Mouse (Mus musculus): Measurements from ENCODE around the gene Zkscan17. TPM values are rescaled to one million over a fixed set of nuclear protein-coding genes. Genes with fewer than 3 reads are reported as not detected.

Zkscan17 gene
- polyA plus RNA-seq, 1 experiment: 8.9 TPM

- no peak for DNase-seq (ENCODE audit: extremely low spot score in 1 of 2, low spot score in 1 of 2)
These were observed 6.6 kb downstream of the Zkscan17 start for GRCm38 (mm10) chr11:59519741-59520495.

- no peak for DNase-seq (ENCODE audit: extremely low spot score in 1 of 2, low spot score in 1 of 2)
These were observed 8.3 kb downstream of the Zkscan17 start for GRCm38 (mm10) chr11:59518226-59518625.

- DNase-seq (ENCODE audit: extremely low spot score in 1 of 2, low spot score in 1 of 2): no peak
These were observed 9.1 kb downstream of the Zkscan17 start for GRCm38 (mm10) chr11:59517441-59517840.

- DNase-seq (ENCODE audit: extremely low spot score in 1 of 2, low spot score in 1 of 2): no peak
These were observed 11.8 kb downstream of the Zkscan17 start for GRCm38 (mm10) chr11:59514789-59515188.

- DNase-seq (ENCODE audit: extremely low spot score in 1 of 2, low spot score in 1 of 2): no peak
These were observed 12.2 kb downstream of the Zkscan17 start for GRCm38 (mm10) chr11:59514381-59514780.

- DNase-seq (ENCODE audit: extremely low spot score in 1 of 2, low spot score in 1 of 2): no peak
These were observed 13.0 kb downstream of the Zkscan17 start for GRCm38 (mm10) chr11:59513556-59513955.

GRCm38 (mm10) chr11:59512733-59513132, 13.8 kb downstream of the Zkscan17 start:
- no peak for DNase-seq (ENCODE audit: extremely low spot score in 1 of 2, low spot score in 1 of 2)

- no peak for DNase-seq (ENCODE audit: extremely low spot score in 1 of 2, low spot score in 1 of 2)
These were observed 15.0 kb downstream of the Zkscan17 start for GRCm38 (mm10) chr11:59511558-59511957.

- DNase-seq (ENCODE audit: extremely low spot score in 1 of 2, low spot score in 1 of 2): no peak
These were observed 19.9 kb downstream of the Zkscan17 start for GRCm38 (mm10) chr11:59506713-59507074.

- DNase-seq (ENCODE audit: extremely low spot score in 1 of 2, low spot score in 1 of 2): peak in 1 of 2 experiments; percentile 77
These were observed 20.5 kb downstream of the Zkscan17 start for GRCm38 (mm10) chr11:59505839-59506712.

- peak; percentile 48 to 73 for DNase-seq (ENCODE audit: extremely low spot score in 1 of 2, low spot score in 1 of 2)
These were observed 21.2 kb downstream of the Zkscan17 start for GRCm38 (mm10) chr11:59505351-59505838.

- DNase-seq (ENCODE audit: extremely low spot score in 1 of 2, low spot score in 1 of 2): no peak
These were observed 24.4 kb downstream of the Zkscan17 start for GRCm38 (mm10) chr11:59501978-59502700.

- DNase-seq (ENCODE audit: extremely low spot score in 1 of 2, low spot score in 1 of 2): no peak
These were observed 28.8 kb downstream of the Zkscan17 start for GRCm38 (mm10) chr11:59497747-59498146.

GRCm38 (mm10) chr11:59496672-59497310, 29.8 kb downstream of the Zkscan17 start:
- DNase-seq (ENCODE audit: extremely low spot score in 1 of 2, low spot score in 1 of 2): peak in 1 of 2 experiments; percentile 55

GRCm38 (mm10) chr11:59486222-59486621, 40.3 kb downstream of the Zkscan17 start:
- peak in 1 of 2 experiments; percentile 41 for DNase-seq (ENCODE audit: extremely low spot score in 1 of 2, low spot score in 1 of 2)

GRCm38 (mm10) chr11:59485641-59486040, 40.9 kb downstream of the Zkscan17 start:
- DNase-seq (ENCODE audit: extremely low spot score in 1 of 2, low spot score in 1 of 2): no peak

- peak in 1 of 2 experiments; percentile 78 for DNase-seq (ENCODE audit: extremely low spot score in 1 of 2, low spot score in 1 of 2)
These were observed 43.3 kb downstream of the Zkscan17 start for GRCm38 (mm10) chr11:59483212-59483611.

GRCm38 (mm10) chr11:59477240-59477639, 49.3 kb downstream of the Zkscan17 start:
- DNase-seq (ENCODE audit: extremely low spot score in 1 of 2, low spot score in 1 of 2): no peak

GRCm38 (mm10) chr11:59472326-59472677, 54.2 kb downstream of the Zkscan17 start, which contains the start of gene Zfp867:
Gene Zfp867 (minus strand): TSS chr11:59472474.
- DNase-seq (ENCODE audit: extremely low spot score in 1 of 2, low spot score in 1 of 2): peak; percentile 87 to 95

All from frontal cortex, adult 2 months (tissue).